8 mouse cellular contexts compared by ENCODE assay signal in genomic region chr3:131111151-131111850, GRCm38 (mm10). TPM values are rescaled to one million over a fixed set of nuclear protein-coding genes. Genes with fewer than 3 reads are reported as not detected.
DNase-seq lines count a peak whose midpoint lies in the region; ATAC-seq and TF ChIP-seq lines count a peak whose summit lies in the region.

No protein-coding gene starts in this region.

- 1% methylated on average over 59 of the region's 59 CpGs for whole genome bisulfite sequencing in bone marrow, adult 2 months
- WGBS in heart, embryonic 12.5 days = under 1% methylated on average over 59 of the region's 59 CpGs
- WGBS in limb, embryonic 10.5 days = under 1% methylated on average over 59 of the region's 59 CpGs

- peak; percentile 40; the same call in 1 of the 2 replicates for ATAC-seq in heart, embryonic 12.5 days (ENCODE audit: insufficient number of reproducible peaks, low FRiP score)

- TF ChIP-seq POLR2A in bone marrow, adult 2 months (IDR thresholded peaks at IDR 0.05; ENCODE audit: borderline replicate concordance, control insufficient read depth, low read depth, low read length) = no peak

- TF ChIP-seq CTCF in bone marrow, adult 2 months (IDR thresholded peaks at IDR 0.05; ENCODE audit: control insufficient read depth, insufficient read depth, low read length) = no peak

- H3K4me2 ChIP-seq in heart, embryonic 12.5 days = peak overlapping the region; percentile 97

- H3K4me3 ChIP-seq in bone marrow, adult 2 months (replicated peaks; ENCODE audit: control insufficient read depth, low read depth, low read length) = peak overlapping the region; percentile 54
- peak overlapping the region; percentile 64 for H3K4me3 ChIP-seq in heart, embryonic 12.5 days
- peak overlapping the region; percentile 91 for H3K4me3 ChIP-seq in limb, embryonic 10.5 days

- H3K27me3 ChIP-seq in heart, embryonic 12.5 days (replicated peaks) = peaks cover 19% of the 10 kb centered on the region
- H3K27me3 ChIP-seq in limb, embryonic 10.5 days (ENCODE audit: low read depth, poor library complexity, severe bottlenecking) = peaks cover 21% of the 10 kb centered on the region

- peaks cover 3% of the 10 kb centered on the region; the same call in 1 of the 2 replicates for H3K36me3 ChIP-seq in heart, embryonic 12.5 days
- H3K36me3 ChIP-seq in limb, embryonic 10.5 days = peaks cover 21% of the 10 kb centered on the region

- no peaks in the 10 kb centered on the region for H3K9me3 ChIP-seq in heart, embryonic 12.5 days (replicated peaks)
- no peaks in the 10 kb centered on the region for H3K9me3 ChIP-seq in limb, embryonic 10.5 days (replicated peaks)

- H3K9ac ChIP-seq in heart, embryonic 12.5 days = peak overlapping the region; percentile 77

- H3K27ac ChIP-seq in bone marrow, adult 2 months (ENCODE audit: control insufficient read depth, insufficient read depth, low read depth, low read length, poor library complexity) = peak overlapping the region; percentile 51; the same call in 1 of the 2 replicates
- peak overlapping the region; percentile 37; the same call in 1 of the 2 replicates for H3K27ac ChIP-seq in heart, embryonic 12.5 days (ENCODE audit: poor library complexity, severe bottlenecking)
- H3K27ac ChIP-seq in limb, embryonic 10.5 days = peak overlapping the region; percentile 97

- DNase-seq in urinary bladder, postnatal 25 days (ENCODE audit: low spot score) = peak; percentile 12
- DNase-seq in urinary bladder, postnatal 10 days (ENCODE audit: low spot score) = no peak
- DNase-seq in limb, embryonic 10.5 days (ENCODE audit: low spot score) = peak; percentile 76
- DNase-seq in natural killer cell, adult 2 months (ENCODE audit: low spot score in 2 of 2) = peak; percentile 14 to 33
- DNase-seq in thymus, postnatal 25 days = peak; percentile 78
- DNase-seq in urinary bladder, postnatal 4 days (ENCODE audit: low spot score in 2 of 2) = no peak

- no peaks in the 10 kb centered on the region for H3K4me1 ChIP-seq in bone marrow, adult 2 months (ENCODE audit: control insufficient read depth, insufficient read depth, low read length)
- H3K4me1 ChIP-seq in heart, embryonic 12.5 days (replicated peaks) = peaks cover 28% of the 10 kb centered on the region
- peaks cover 64% of the 10 kb centered on the region for H3K4me1 ChIP-seq in limb, embryonic 10.5 days

RNA-seq across cellular contexts. Expression of gene Lef1, which starts 1.0 kb away (rescaled TPM):
- 3.0 and 4.3 TPM in 2 replicates for polyA plus RNA-seq in bone marrow, adult 2 months (2011; ENCODE audit: insufficient read depth, insufficient read length, low replicate concordance, missing spikeins)
- polyA plus RNA-seq in heart, embryonic 12.5 days (2016; fragmentation: Nextera tagmentation; extraction: Ambion mirVana) = 18.7 and 21.2 TPM in 2 replicates
- 60.1 and 76.1 TPM in 2 replicates for polyA plus RNA-seq in limb, embryonic 10.5 days (2016; fragmentation: Nextera tagmentation; extraction: Ambion mirVana)

Comparison
In these comparisons a context has a peak if more than half of its experiments do, and no peak if none do; other contexts are left out.
1. DNase-seq: peak in urinary bladder, postnatal 25 days (single experiment), limb, embryonic 10.5 days (single experiment), natural killer cell, adult 2 months (2 of 2) and thymus, postnatal 25 days (single experiment); none in urinary bladder, postnatal 10 days (single experiment) and urinary bladder, postnatal 4 days (0 of 2).
2. H3K27ac ChIP-seq: peak in every context shown above with its lines; median percentile 97 in limb, embryonic 10.5 days; 51 in bone marrow, adult 2 months; 37 in heart, embryonic 12.5 days.
3. Peak in every context shown above with its lines, with median percentiles within 50 percentile points of each other: H3K4me3 ChIP-seq.